Comparison of ENCODE assay signal across 24 mouse cellular contexts in the genomic region with DNA sequence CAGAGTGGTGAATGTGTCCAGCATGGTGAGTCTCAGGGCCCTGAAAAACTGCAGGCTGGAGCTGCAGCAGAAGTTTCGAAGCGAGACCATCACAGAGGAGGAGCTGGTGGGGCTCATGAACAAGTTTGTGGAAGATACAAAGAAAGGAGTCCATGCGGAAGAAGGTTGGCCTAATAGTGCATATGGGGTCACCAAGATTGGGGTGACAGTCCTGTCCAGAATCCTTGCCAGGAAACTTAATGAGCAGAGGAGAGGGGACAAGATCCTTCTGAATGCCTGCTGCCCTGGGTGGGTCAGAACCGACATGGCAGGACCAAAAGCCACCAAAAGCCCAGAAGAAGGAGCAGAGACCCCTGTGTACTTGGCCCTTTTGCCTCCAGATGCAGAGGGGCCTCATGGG. TPM values are rescaled to one million over a fixed set of nuclear protein-coding genes. Genes with fewer than 3 reads are reported as not detected.
A peak's percentile ranks its signal among the peaks of the same experiment; 100 is the strongest.
DNase-seq lines count a peak whose midpoint lies in the region; TF ChIP-seq lines count a peak whose summit lies in the region.
"Had no signal": no experiment of that assay in that cellular context is flagged by ENCODE, and none has a peak within 500 bp of the region (broad histone marks: within the 10 kb centered on the region; RNA-seq: fewer than 3 reads in every experiment).

No protein-coding gene starts in this region.

- no peak for TF ChIP-seq POLR2A in liver, adult 2 months (IDR thresholded peaks at IDR 0.05; ENCODE audit: extremely low read depth, insufficient read depth, low read length)
- TF ChIP-seq POLR2A in MEL (IDR thresholded peaks at IDR 0.05; ENCODE audit: control insufficient read depth in 1 of 2, insufficient read depth in 1 of 2, low read depth in 1 of 2, low read length in 2 of 2, poor library complexity in 1 of 2), result no peak

- H3K27ac ChIP-seq in liver, adult 2 months (replicated peaks; ENCODE audit: insufficient read depth, low read depth, low read length), result 0 out of 2 replicates have a peak overlapping the region, but pooled peaks have one; percentile 28
- H3K27ac ChIP-seq in MEL (ENCODE audit: control insufficient read depth, low read depth, low read length), result no peak overlapping the region
- H3K27ac ChIP-seq: embryonic facial prominence, embryonic 12.5 days; forebrain, embryonic 15.5 days; hindbrain, embryonic 15.5 days had no signal

- DNase-seq in liver, adult 2 months (ENCODE audit: extremely low read depth, low read depth, low spot score), result no peak
- DNase-seq in liver, result no peak
- peak; percentile 1 for DNase-seq in MEL (ENCODE audit: low read depth, low spot score)
- peak; percentile 0 for DNase-seq in R1 (ENCODE audit: low read depth, low spot score)
- DNase-seq in cerebellum, adult 18-20 months, result no peak
- DNase-seq in yolk sac, embryonic 10.5 days (ENCODE audit: low spot score), result no peak
- DNase-seq in gastrocnemius, postnatal 25 days, result no peak
- DNase-seq: adrenal gland, adult 8-10 months; adrenal gland, postnatal 36 days; cerebellum, adult 11 months; cerebellum, adult 9-10 months; cerebellum, postnatal 25 days; gastrocnemius, postnatal 10 days; heart, postnatal 36 days; kidney, adult 11 months had no signal

- H3K36me3 ChIP-seq in liver, adult 2 months (ENCODE audit: control insufficient read depth, insufficient read depth, low read length), result peaks cover 13% of the 10 kb centered on the region
- H3K36me3 ChIP-seq in MEL (ENCODE audit: control insufficient read depth in 1 of 2, insufficient read depth in 2 of 2, low read length in 2 of 2), result peaks cover 0 to 5% of the 10 kb centered on the region in 2 experiments; a peak in 2 of 4 replicates

- H3K27me3 ChIP-seq in liver, adult 2 months (ENCODE audit: control insufficient read depth, insufficient read depth, low read length), result no peaks in the 10 kb centered on the region
- H3K27me3 ChIP-seq in MEL (ENCODE audit: control insufficient read depth in 1 of 2, insufficient read depth in 2 of 2, low read length in 2 of 2), result no peaks in the 10 kb centered on the region
- H3K27me3 ChIP-seq: CH12.LX; embryonic facial prominence, embryonic 12.5 days; heart, embryonic 12.5 days; hindbrain, embryonic 15.5 days had no signal

- H3K9ac ChIP-seq in liver, adult 2 months (ENCODE audit: low read depth, low read length), result no peak overlapping the region
- H3K9ac ChIP-seq in MEL (ENCODE audit: control insufficient read depth, low read depth, low read length, poor library complexity, severe bottlenecking), result no peak overlapping the region
- H3K9ac ChIP-seq: embryonic facial prominence, embryonic 12.5 days; forebrain, embryonic 15.5 days; heart, embryonic 12.5 days; hindbrain, embryonic 15.5 days had no signal

- no peak for TF ChIP-seq EP300 in MEL (IDR thresholded peaks at IDR 0.05; ENCODE audit: low read depth in 1 of 2, low read length in 2 of 2)

- H3K79me2 ChIP-seq in liver, adult 2 months (ENCODE audit: control insufficient read depth, insufficient read depth, low read length), result no peaks in the 10 kb centered on the region
- peaks cover 6% of the 10 kb centered on the region for H3K79me2 ChIP-seq in MEL (ENCODE audit: control insufficient read depth, insufficient read depth, low read length, poor library complexity)

- WGBS in liver, adult 2 months, result over 99% methylated on average over 4 of the region's 4 CpGs

- peaks cover 20% of the 10 kb centered on the region for H3K4me1 ChIP-seq in liver, adult 2 months (ENCODE audit: control insufficient read depth, insufficient read depth, low read length)
- H3K4me1 ChIP-seq in MEL (ENCODE audit: control insufficient read depth in 1 of 2, insufficient read depth in 2 of 2, low read length in 2 of 2), result no peaks in the 10 kb centered on the region; a peak in 1 of 4 replicates

- H3K9me3 ChIP-seq in MEL (replicated peaks; ENCODE audit: insufficient read depth, low read length), result no peaks in the 10 kb centered on the region
- H3K9me3 ChIP-seq: embryonic facial prominence, embryonic 12.5 days; forebrain, embryonic 15.5 days; heart, embryonic 12.5 days; hindbrain, embryonic 15.5 days had no signal

- TF ChIP-seq RAD21 in MEL (IDR thresholded peaks at IDR 0.05; ENCODE audit: low read depth, low read length), result no peak

- no peak for TF ChIP-seq CTCF in liver, adult 2 months (IDR thresholded peaks at IDR 0.05; ENCODE audit: low read depth, low read length)
- no peak for TF ChIP-seq CTCF in MEL (IDR thresholded peaks at IDR 0.05 in 2 of 3, conservative IDR thresholded peaks at IDR 0.05 in 1 of 3; ENCODE audit: control insufficient read depth in 1 of 3, insufficient read depth in 1 of 3, low read depth in 2 of 3, low read length in 3 of 3, poor library complexity in 1 of 3, severe bottlenecking in 1 of 3)

- H3K4me3 ChIP-seq in liver, adult 2 months (ENCODE audit: insufficient read depth, low read depth, low read length), result no peak overlapping the region
- H3K4me3 ChIP-seq in MEL (ENCODE audit: control insufficient read depth in 1 of 2, insufficient read depth in 1 of 2, low read depth in 2 of 2, low read length in 2 of 2), result no peak overlapping the region
- H3K4me3 ChIP-seq: heart, embryonic 12.5 days had no signal

TF ChIP-seq in MEL, 35 proteins besides CTCF, POLR2A, EP300 and RAD21:
- no peak for TF ChIP-seq ZMIZ1 (IDR thresholded peaks at IDR 0.05; ENCODE audit: low read depth, low read length)
- no peak for TF ChIP-seq ELF1 (IDR thresholded peaks at IDR 0.05; ENCODE audit: low read depth, low read length)
- no peak for TF ChIP-seq JUND (IDR thresholded peaks at IDR 0.05; ENCODE audit: low read depth, low read length)
- no peak for TF ChIP-seq MEF2A (IDR thresholded peaks at IDR 0.05; ENCODE audit: extremely low read depth, insufficient replicate concordance, low read depth, low read length, poor library complexity, severe bottlenecking)
- no peak for TF ChIP-seq GATA1 (IDR thresholded peaks at IDR 0.05; ENCODE audit: low read depth, low read length)
- no peak for TF ChIP-seq ZC3H11A (IDR thresholded peaks at IDR 0.05; ENCODE audit: low read depth, low read length)
- TF ChIP-seq MAX (IDR thresholded peaks at IDR 0.05; ENCODE audit: low read length), result no peak
- TF ChIP-seq MYC (IDR thresholded peaks at IDR 0.05; ENCODE audit: low read depth, low read length), result no peak
- TF ChIP-seq ZNF384 (IDR thresholded peaks at IDR 0.05; ENCODE audit: low read depth, low read length), result no peak
- no peak for TF ChIP-seq GABPA (IDR thresholded peaks at IDR 0.05; ENCODE audit: low read depth, low read length)
- TF ChIP-seq SIN3A (IDR thresholded peaks at IDR 0.05; ENCODE audit: low read length), result no peak
- TF ChIP-seq TBP (IDR thresholded peaks at IDR 0.05; ENCODE audit: low read depth, low read length), result no peak
- TF ChIP-seq POLR2AphosphoS2 (IDR thresholded peaks at IDR 0.05; ENCODE audit: low read length), result no peak
- no peak for TF ChIP-seq ZKSCAN1 (IDR thresholded peaks at IDR 0.05; ENCODE audit: low read depth, low read length)
- no peak for TF ChIP-seq TCF12 (IDR thresholded peaks at IDR 0.05; ENCODE audit: low read depth, low read length)
- TF ChIP-seq MAFK (IDR thresholded peaks at IDR 0.05; ENCODE audit: borderline replicate concordance, low read depth, low read length), result no peak
- no peak for TF ChIP-seq UBTF (IDR thresholded peaks at IDR 0.05; ENCODE audit: borderline replicate concordance, insufficient read depth, low read depth, low read length)
- TF ChIP-seq KAT2A (conservative IDR thresholded peaks at IDR 0.05; ENCODE audit: low read depth, low read length), result no peak
- TF ChIP-seq POLR2AphosphoS5 (IDR thresholded peaks at IDR 0.05; ENCODE audit: borderline replicate concordance, low read depth, low read length), result no peak

RNA-seq across cellular contexts. Expression of gene Cbr1, which starts 4.1 kb away (rescaled TPM):
- total RNA-seq in liver, adult 2 months (2014; rRNA removed), result 125 and 126 TPM in 2 replicates
- polyA plus RNA-seq in liver, adult 2 months (2012; rRNA removed), result 194 and 308 TPM in 2 replicates
- total RNA-seq in MEL (2012; rRNA removed), result 56.5 and 63.0 TPM in 2 replicates
- 100 to 1,000 TPM in 1 of 2 experiments, not detected in 1; 140 TPM for polyA plus RNA-seq in MEL (2012; ENCODE audit: insufficient read depth in 1 of 2, insufficient read length in 2 of 2, low read depth in 1 of 2, low replicate concordance in 2 of 2, missing spikeins in 1 of 2)
- 10 to 100 TPM; 19.2 to 21.6 TPM for total RNA-seq in gastrocnemius, postnatal 25 days (2021)

RNA-seq across cellular contexts. Expression of gene Setd4, which starts 5.9 kb away (rescaled TPM):
- 9.7 and 10.1 TPM in 2 replicates for total RNA-seq in liver, adult 2 months (2014; rRNA removed)
- polyA plus RNA-seq in liver, adult 2 months (2012; rRNA removed), result 7.9 and 10.4 TPM in 2 replicates
- 17.7 and 19.1 TPM in 2 replicates for total RNA-seq in MEL (2012; rRNA removed)
- 10 to 100 TPM in 1 of 2 experiments, not detected in 1; 14.1 TPM for polyA plus RNA-seq in MEL (2012; ENCODE audit: insufficient read depth in 1 of 2, insufficient read length in 2 of 2, low read depth in 1 of 2, low replicate concordance in 2 of 2, missing spikeins in 1 of 2)
- under 1 TPM; 0.36 to 0.80 TPM for total RNA-seq in gastrocnemius, postnatal 25 days (2021)

RNA-seq across cellular contexts. Expression of gene Gm5678, which starts 18.1 kb away (rescaled TPM):
- not detected in 2 replicates for total RNA-seq in liver, adult 2 months (2014; rRNA removed)
- not detected in 2 replicates for polyA plus RNA-seq in liver, adult 2 months (2012; rRNA removed)
- total RNA-seq in MEL (2012; rRNA removed), result not detected in 2 replicates
- 1 to 10 TPM in 1 of 2 experiments, not detected in 1; 4.6 TPM for polyA plus RNA-seq in MEL (2012; ENCODE audit: insufficient read depth in 1 of 2, insufficient read length in 2 of 2, low read depth in 1 of 2, low replicate concordance in 2 of 2, missing spikeins in 1 of 2)
- 1 to 10 TPM in 1 of 2 experiments, under 1 TPM in 1; 0.59 to 1.7 TPM for total RNA-seq in gastrocnemius, postnatal 25 days (2021)
- total RNA-seq: CH12.LX had no signal
- polyA plus RNA-seq: embryonic facial prominence, embryonic 12.5 days; forebrain, embryonic 11.5 days; forebrain, embryonic 15.5 days; gonadal fat pad, adult 2 months; heart, embryonic 12.5 days; heart, embryonic 16.5 days; hindbrain, embryonic 11.5 days; hindbrain, embryonic 15.5 days had no signal

Comparison
In these comparisons a context has a peak if more than half of its experiments do, and no peak if none do; other contexts are left out.
1. DNase-seq: peak in MEL (single experiment) and R1 (single experiment); none in liver, adult 2 months (single experiment), liver (single experiment), cerebellum, adult 18-20 months (0 of 2), yolk sac, embryonic 10.5 days (single experiment) and gastrocnemius, postnatal 25 days (single experiment).